Mouse (Mus musculus) natural killer cell, adult 2 months (primary cell): ENCODE results near the gene Zfp948.
"Not testable (repeated sequence)": the region's sequence is repeated elsewhere in the genome, so short reads cannot be mapped to it uniquely, and the experiment has no call there.

ENCODE experiments used
- DNase-seq, 2 experiments: peaks; one replicate each; pipeline ENCODE4 v3.0.0; 2022; ENCODE audit warnings: low spot score in 2 of 2

Gene Zfp948

DNA sequence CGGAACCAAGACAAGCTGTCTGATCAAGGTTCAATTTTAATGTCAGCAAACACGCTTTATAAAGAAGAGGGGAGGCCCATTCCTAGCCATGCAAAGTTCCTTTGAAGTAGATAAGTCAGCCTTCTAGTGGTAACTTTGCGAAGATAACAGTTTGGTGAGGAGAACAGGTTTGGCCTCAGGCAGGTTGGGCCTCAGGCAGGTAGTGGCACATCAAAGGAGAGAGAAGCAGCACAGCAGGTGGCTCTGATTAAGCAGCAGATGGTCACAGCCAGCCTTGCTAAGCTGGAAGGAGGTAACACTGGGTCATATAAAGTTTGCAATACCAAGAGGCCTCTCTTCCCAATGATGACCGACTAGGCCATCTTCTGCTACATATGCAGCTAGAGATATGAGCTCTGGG lies 69.0 kb downstream of the Zfp948 start:
- not testable (repeated sequence) for DNase-seq
